Mouse (Mus musculus) megakaryocyte, embryonic 14.5 days (primary cell): Measurements from ENCODE around the gene Adarb1.

Source experiments
- FLI1 ChIP-seq: IDR thresholded peaks from 2 replicates; pipeline ENCODE4 v1.6.1; 2012; ENCODE audit warnings: low read length, inconsistent platforms, mixed read lengths
- GATA1 ChIP-seq: IDR thresholded peaks from 3 replicates; pipeline ENCODE4 v1.6.1; 2012; ENCODE audit warnings: mixed read lengths, low read length, inconsistent platforms, borderline replicate concordance

DNA sequence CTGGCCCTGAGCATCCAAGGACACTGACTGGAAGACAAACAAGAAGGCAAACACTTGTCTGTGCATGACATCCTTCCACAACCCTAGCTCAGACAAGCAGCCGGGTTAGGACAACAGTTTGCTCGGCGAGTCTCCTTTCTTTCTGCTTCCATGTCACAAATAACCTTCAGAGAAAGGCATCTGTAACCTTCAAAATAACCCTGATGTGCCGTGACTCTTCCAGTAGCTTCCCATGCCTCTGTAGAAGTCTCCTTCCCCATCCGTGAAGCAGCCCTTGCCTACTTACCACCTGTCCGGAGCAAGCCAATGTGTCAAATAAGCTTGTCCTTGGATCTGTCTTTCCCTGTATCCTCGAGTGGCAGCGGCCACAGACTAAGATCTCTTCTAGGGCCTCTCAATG lies 112.3 kb downstream of the Adarb1 start:
- TF ChIP-seq GATA1 = no peak
- TF ChIP-seq FLI1 = no peak
